Mouse (Mus musculus): ENCODE data around the gene Tmem164. TPM values are rescaled to one million over a fixed set of nuclear protein-coding genes. Genes with fewer than 3 reads are reported as not detected.
A peak's percentile ranks its signal among the peaks of the same experiment; 100 is the strongest.

Tmem164 gene
- polyA plus RNA-seq, 1 experiment from 2014 or later = 48.3 TPM

GRCm38 (mm10) chrX:142806126-142806525, 124.9 kb downstream of the Tmem164 start:
- no peak for ATAC-seq (ENCODE audit: extremely low read depth, insufficient number of reproducible peaks, low FRiP score, low TSS enrichment)
- Histone ChIP-seq H3K27me3 (replicated peaks) (no peaks in the 10 kb centered on the region), H3K4me2 (no peak overlapping the region), H3K27ac (replicated peaks) (no peak overlapping the region), H3K4me1 (peaks cover 14% of the 10 kb centered on the region), H3K9ac (no peak overlapping the region), H3K36me3 (peaks cover 16% of the 10 kb centered on the region), H3K4me3 (no peak overlapping the region), H3K9me3 (no peaks in the 10 kb centered on the region)
- WGBS = 62% methylated on average over 6 of the region's 6 CpGs

- whole genome bisulfite sequencing = 25% methylated on average over 10 of the region's 10 CpGs
- H3K27me3 ChIP-seq (replicated peaks) = no peaks in the 10 kb centered on the region
- no peak overlapping the region for H3K27ac ChIP-seq (replicated peaks)
- H3K9me3 ChIP-seq = no peaks in the 10 kb centered on the region
- no peak for ATAC-seq (ENCODE audit: extremely low read depth, insufficient number of reproducible peaks, low FRiP score, low TSS enrichment)
- no peak overlapping the region for H3K4me2 ChIP-seq
- peaks cover 14% of the 10 kb centered on the region for H3K4me1 ChIP-seq
- H3K4me3 ChIP-seq = no peak overlapping the region
- peaks cover 16% of the 10 kb centered on the region for H3K36me3 ChIP-seq
- H3K9ac ChIP-seq = no peak overlapping the region
These were observed 125.4 kb downstream of the Tmem164 start for GRCm38 (mm10) chrX:142806620-142807061.

GRCm38 (mm10) chrX:142808411-142808810, 127.2 kb downstream of the Tmem164 start:
- no peak for ATAC-seq (ENCODE audit: extremely low read depth, insufficient number of reproducible peaks, low FRiP score, low TSS enrichment)
- 32% methylated on average over 9 of the region's 9 CpGs for WGBS
- Histone ChIP-seq H3K9me3 (no peaks in the 10 kb centered on the region), H3K27me3 (replicated peaks) (no peaks in the 10 kb centered on the region), H3K4me2 (no peak overlapping the region), H3K4me3 (no peak overlapping the region), H3K36me3 (peaks cover 20% of the 10 kb centered on the region), H3K4me1 (peaks cover 7% of the 10 kb centered on the region), H3K27ac (replicated peaks) (no peak overlapping the region), H3K9ac (no peak overlapping the region)

GRCm38 (mm10) chrX:142813146-142813545, 131.9 kb downstream of the Tmem164 start:
- no peak for ATAC-seq (ENCODE audit: extremely low read depth, insufficient number of reproducible peaks, low FRiP score, low TSS enrichment)
- H3K4me1 ChIP-seq = no peaks in the 10 kb centered on the region
- H3K36me3 ChIP-seq = peaks cover 11% of the 10 kb centered on the region
- no peak overlapping the region for H3K4me3 ChIP-seq
- no peak overlapping the region for H3K4me2 ChIP-seq
- no peak overlapping the region for H3K27ac ChIP-seq (replicated peaks)
- H3K9me3 ChIP-seq = no peaks in the 10 kb centered on the region
- WGBS = 18% methylated on average over 6 of the region's 6 CpGs
- H3K9ac ChIP-seq = no peak overlapping the region
- no peaks in the 10 kb centered on the region for H3K27me3 ChIP-seq (replicated peaks)

- no peak overlapping the region for H3K4me2 ChIP-seq
- H3K27ac ChIP-seq (replicated peaks) = no peak overlapping the region
- no peaks in the 10 kb centered on the region for H3K9me3 ChIP-seq
- H3K4me3 ChIP-seq = no peak overlapping the region
- H3K9ac ChIP-seq = no peak overlapping the region
- H3K4me1 ChIP-seq = peaks cover 28% of the 10 kb centered on the region
- no peak for ATAC-seq (ENCODE audit: extremely low read depth, insufficient number of reproducible peaks, low FRiP score, low TSS enrichment)
- WGBS = 38% methylated on average over 10 of the region's 10 CpGs
- no peaks in the 10 kb centered on the region for H3K36me3 ChIP-seq
- H3K27me3 ChIP-seq (replicated peaks) = no peaks in the 10 kb centered on the region; the same call in 1 of the 2 replicates
These were observed 137.0 kb downstream of the Tmem164 start for GRCm38 (mm10) chrX:142818057-142818682.

- Histone ChIP-seq H3K4me3 (no peak overlapping the region), H3K4me1 (peaks cover 48% of the 10 kb centered on the region), H3K27ac (replicated peaks) (peak overlapping the region; percentile 55), H3K9me3 (no peaks in the 10 kb centered on the region), H3K9ac (no peak overlapping the region), H3K27me3 (replicated peaks) (no peaks in the 10 kb centered on the region; the same call in 1 of the 2 replicates), H3K4me2 (no peak overlapping the region), H3K36me3 (no peaks in the 10 kb centered on the region)
- peak; percentile 25; the same call in 1 of the 2 replicates for ATAC-seq (ENCODE audit: extremely low read depth, insufficient number of reproducible peaks, low FRiP score, low TSS enrichment)
- 43% methylated on average over 6 of the region's 6 CpGs for WGBS
These were observed 140.0 kb downstream of the Tmem164 start for GRCm38 (mm10) chrX:142821239-142821638.

- no peak for ATAC-seq (ENCODE audit: extremely low read depth, insufficient number of reproducible peaks, low FRiP score, low TSS enrichment)
- Histone ChIP-seq H3K4me3 (no peak overlapping the region), H3K4me1 (peaks cover 54% of the 10 kb centered on the region), H3K36me3 (no peaks in the 10 kb centered on the region), H3K9ac (no peak overlapping the region), H3K9me3 (no peaks in the 10 kb centered on the region), H3K27me3 (replicated peaks) (no peaks in the 10 kb centered on the region; the same call in 1 of the 2 replicates), H3K27ac (replicated peaks) (0 out of 2 replicates have a peak overlapping the region, but pooled peaks have one; percentile 12), H3K4me2 (no peak overlapping the region)
- WGBS = 36% methylated on average over 3 of the region's 3 CpGs
These were observed 140.6 kb downstream of the Tmem164 start for GRCm38 (mm10) chrX:142821846-142822245.

GRCm38 (mm10) chrX:142825309-142825708, 144.1 kb downstream of the Tmem164 start:
- 41% methylated on average over 1 of the region's 1 CpGs for WGBS
- Histone ChIP-seq H3K4me2 (peak overlapping the region; percentile 49), H3K4me1 (peaks cover 76% of the 10 kb centered on the region), H3K36me3 (no peaks in the 10 kb centered on the region), H3K27me3 (replicated peaks) (no peaks in the 10 kb centered on the region; the same call in 1 of the 2 replicates), H3K9ac (peak overlapping the region; percentile 58), H3K27ac (replicated peaks) (peak overlapping the region; percentile 85), H3K4me3 (peak overlapping the region; percentile 28), H3K9me3 (no peaks in the 10 kb centered on the region)
- ATAC-seq (ENCODE audit: extremely low read depth, insufficient number of reproducible peaks, low FRiP score, low TSS enrichment) = peak; percentile 16; the same call in 1 of the 2 replicates

GRCm38 (mm10) chrX:142827644-142828043, 146.4 kb downstream of the Tmem164 start:
- no peak overlapping the region for H3K4me2 ChIP-seq
- H3K9me3 ChIP-seq = no peaks in the 10 kb centered on the region
- H3K27ac ChIP-seq (replicated peaks) = 0 out of 2 replicates have a peak overlapping the region, but pooled peaks have one; percentile 15
- 45% methylated on average over 1 of the region's 1 CpGs for WGBS
- no peaks in the 10 kb centered on the region; the same call in 1 of the 2 replicates for H3K27me3 ChIP-seq (replicated peaks)
- H3K4me3 ChIP-seq = no peak overlapping the region
- no peak overlapping the region for H3K9ac ChIP-seq
- peaks cover 76% of the 10 kb centered on the region for H3K4me1 ChIP-seq
- H3K36me3 ChIP-seq = no peaks in the 10 kb centered on the region
- ATAC-seq (ENCODE audit: extremely low read depth, insufficient number of reproducible peaks, low FRiP score, low TSS enrichment) = no peak

GRCm38 (mm10) chrX:142828184-142828908, 147.1 kb downstream of the Tmem164 start:
- no peak for ATAC-seq (ENCODE audit: extremely low read depth, insufficient number of reproducible peaks, low FRiP score, low TSS enrichment)
- Histone ChIP-seq H3K4me1 (peaks cover 76% of the 10 kb centered on the region), H3K4me2 (no peak overlapping the region), H3K9me3 (no peaks in the 10 kb centered on the region), H3K27ac (replicated peaks) (peak overlapping the region; percentile 15; the same call in 1 of the 2 replicates), H3K4me3 (no peak overlapping the region), H3K27me3 (replicated peaks) (no peaks in the 10 kb centered on the region; the same call in 1 of the 2 replicates), H3K36me3 (no peaks in the 10 kb centered on the region), H3K9ac (no peak overlapping the region)
- WGBS = 54% methylated on average over 13 of the region's 13 CpGs

GRCm38 (mm10) chrX:142829267-142829666, 148.1 kb downstream of the Tmem164 start:
- no peak overlapping the region for H3K27ac ChIP-seq (replicated peaks)
- H3K36me3 ChIP-seq = peaks cover 3% of the 10 kb centered on the region
- H3K4me2 ChIP-seq = no peak overlapping the region
- WGBS = 73% methylated on average over 2 of the region's 2 CpGs
- H3K9ac ChIP-seq = no peak overlapping the region
- no peak overlapping the region for H3K4me3 ChIP-seq
- H3K9me3 ChIP-seq = no peaks in the 10 kb centered on the region
- ATAC-seq (ENCODE audit: extremely low read depth, insufficient number of reproducible peaks, low FRiP score, low TSS enrichment) = no peak
- H3K27me3 ChIP-seq (replicated peaks) = no peaks in the 10 kb centered on the region
- H3K4me1 ChIP-seq = peaks cover 77% of the 10 kb centered on the region
